Mouse (Mus musculus) liver, postnatal 0 days (tissue): ENCODE measurements around the gene Olfr743. TPM values are rescaled to one million over a fixed set of nuclear protein-coding genes. Genes with fewer than 3 reads are reported as not detected.
"Not testable (repeated sequence)": the region's sequence is repeated elsewhere in the genome, so short reads cannot be mapped to it uniquely, and the experiment has no call there.

Source experiments
- ATAC-seq: fragments of 200-750 bp; cut with Nextera tagmentation; 2 replicates; pipeline ENCODE4 v1.8.0; 2017; ENCODE audit warnings: mild to moderate bottlenecking, moderate library complexity
- DNase-seq: peaks from one replicate; pipeline ENCODE4 v3.0.0-alpha.2; 2016
- H3K27ac ChIP-seq: fragments of 300-500 bp; sonication (generic); 2 replicates; pipeline ENCODE4 v1.5.1; 2014; ENCODE audit warnings: antibody characterized with exemption, moderate library complexity, mild to moderate bottlenecking, low read depth
- H3K27me3 ChIP-seq: fragments of 300-500 bp; sonication (generic); 2 replicates; pipeline ENCODE4 v1.6.1; 2014; ENCODE audit warnings: low read length, control low read depth, mixed read lengths; ENCODE audit not compliant: insufficient read depth
- H3K36me3 ChIP-seq: fragments of 300-500 bp; sonication (generic); replicated peaks from 2 replicates; pipeline ENCODE4 v1.6.1; 2014; ENCODE audit warnings: mild to moderate bottlenecking, control low read depth, low read length, moderate library complexity, mixed read lengths; ENCODE audit not compliant: insufficient read depth
- H3K4me1 ChIP-seq: fragments of 300-500 bp; sonication (generic); 2 replicates; pipeline ENCODE4 v1.6.1; 2014; ENCODE audit warnings: antibody characterized with exemption, mild to moderate bottlenecking, control low read depth; ENCODE audit not compliant: insufficient read depth
- H3K4me2 ChIP-seq: fragments of 300-500 bp; sonication (generic); 2 replicates; pipeline ENCODE4 v1.6.1; 2014; ENCODE audit warnings: low read depth, mild to moderate bottlenecking, low read length, moderate library complexity, mixed read lengths
- H3K4me3 ChIP-seq: fragments of 300-500 bp; sonication (generic); 2 replicates; pipeline ENCODE4 v1.5.1; 2014; ENCODE audit warnings: low read depth, low read length
- H3K9ac ChIP-seq: fragments of 300-500 bp; sonication (generic); replicated peaks from 2 replicates; pipeline ENCODE4 v1.6.1; 2014; ENCODE audit warnings: mild to moderate bottlenecking, moderate library complexity
- H3K9me3 ChIP-seq: fragments of 300-500 bp; sonication (generic); 2 replicates; pipeline ENCODE4 v1.6.1; 2016; ENCODE audit warnings: mild to moderate bottlenecking, control low read depth, low read length, mixed read lengths
- CTCF ChIP-seq: sonication (generic); IDR thresholded peaks from 2 replicates; pipeline ENCODE4 v1.5.1; 2016; ENCODE audit warnings: antibody characterized with exemption, low read depth
- EP300 ChIP-seq: IDR thresholded peaks from 2 replicates; pipeline ENCODE4 v1.6.1; 2016; ENCODE audit warnings: antibody characterized with exemption, low read depth, mild to moderate bottlenecking
- WGBS: fragments of 180-500 bp; shearing (Covaris S2); extraction: QIAGEN DNeasy Blood & Tissue Kit; methylation state at CpG from one replicate; pipeline ENCODE4 v1.1.7; 2014; ENCODE audit not compliant: insufficient replicate concordance; 5-methylcytosine and 5-hydroxymethylcytosine counted together
- polyA plus RNA-seq: library from polyadenylated mRNA; unstranded; fragments of >200 nt; fragmentation: Nextera tagmentation; extraction: Ambion mirVana; gene quantifications from 2 replicates; pipeline ENCODE4 v1.2.1, GENCODE M21; 2015

The Olfr743 gene
- polyA plus RNA-seq: not detected in 2 replicates

DNA sequence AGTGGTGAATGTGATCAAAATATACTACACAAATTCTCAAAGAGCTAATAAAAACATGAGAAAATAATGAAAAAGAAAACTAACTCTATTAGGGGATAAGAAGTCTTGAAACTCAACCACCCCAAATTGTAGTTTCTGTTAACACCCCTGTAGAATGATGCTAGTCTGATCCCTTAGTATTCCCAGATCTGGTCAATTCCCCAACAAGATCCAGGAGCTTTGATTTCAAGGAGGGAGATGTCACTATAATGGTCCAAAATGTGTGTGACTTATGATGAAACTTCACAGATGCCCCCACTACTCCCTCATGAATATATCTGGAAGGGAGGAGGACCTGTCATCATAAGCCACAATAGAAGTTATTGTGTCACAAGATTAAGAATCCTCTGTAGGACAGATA is at the start of gene Olfr743:
Gene Olfr743, plus strand, starts transcription at position 301 of the 400 bp plus-strand sequence.
- no peaks in the 10 kb centered on the region for H3K27me3 ChIP-seq
- no peak within 1 kb of the TSS for H3K27ac ChIP-seq
- TF ChIP-seq EP300 (no peak), CTCF (no peak)
- DNase-seq: no peak
- ATAC-seq: no peak
- no peaks in the 10 kb centered on the region for H3K36me3 ChIP-seq
- H3K4me2 ChIP-seq: no peak within 1 kb of the TSS
- no peaks in the 10 kb centered on the region for H3K9me3 ChIP-seq
- H3K4me3 ChIP-seq: no peak within 1 kb of the TSS
- H3K4me1 ChIP-seq: no peaks in the 10 kb centered on the region
- no peak within 1 kb of the TSS for H3K9ac ChIP-seq

DNA sequence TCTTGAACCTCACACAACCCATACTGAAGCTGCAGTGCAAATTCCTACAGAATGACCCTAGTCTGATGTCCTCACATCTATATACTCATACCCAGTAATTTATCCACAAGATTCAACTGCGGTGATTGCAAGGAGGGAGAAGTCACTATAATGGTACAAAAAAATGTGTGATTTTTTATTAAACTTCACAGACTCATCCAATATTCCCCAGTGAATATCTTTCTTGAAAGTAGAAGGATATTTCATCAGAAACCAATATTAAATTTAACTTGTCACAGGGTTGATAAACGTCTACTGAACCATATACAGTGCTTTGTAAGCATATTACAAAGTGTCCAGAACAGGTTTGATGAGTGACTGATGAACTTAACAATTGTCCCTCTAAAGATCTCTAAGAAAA is 49.2 kb upstream of the Olfr743 start, which contains the start of gene Olfr741:
Gene Olfr741, plus strand, starts transcription at position 301 of the 400 bp plus-strand sequence.
- Histone ChIP-seq H3K9me3 (no peaks in the 10 kb centered on the region), H3K9ac (no peak within 1 kb of the TSS), H3K4me2 (no peak within 1 kb of the TSS), H3K27me3 (no peaks in the 10 kb centered on the region), H3K27ac (no peak within 1 kb of the TSS), H3K4me3 (no peak within 1 kb of the TSS), H3K4me1 (no peaks in the 10 kb centered on the region), H3K36me3 (no peaks in the 10 kb centered on the region)
- no peak for DNase-seq
- ATAC-seq: no peak
- no peak for TF ChIP-seq EP300
- WGBS: 60% methylated on average over 2 of the region's 2 CpGs

DNA sequence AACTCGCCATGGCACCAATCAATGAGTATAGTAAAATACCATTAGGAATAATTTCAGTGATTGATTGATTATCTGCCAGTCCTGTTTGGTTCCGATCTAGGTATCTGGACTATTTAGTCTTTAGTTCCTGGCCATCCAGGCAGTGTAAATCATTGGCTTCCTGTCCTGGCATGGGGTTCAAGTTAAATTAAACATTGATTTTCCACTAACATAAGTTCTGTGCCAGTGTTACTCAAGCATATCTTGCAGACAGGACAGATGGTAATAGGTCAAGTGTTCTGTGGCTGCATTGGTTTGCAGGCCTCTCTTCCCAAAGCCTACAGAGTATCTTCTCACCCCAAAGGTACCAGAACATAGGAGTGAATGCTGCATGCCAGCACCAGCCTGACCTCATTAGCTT is 43.2 kb upstream of the Olfr743 start:
- no peak overlapping the region for H3K27ac ChIP-seq
- DNase-seq: no peak
- H3K27me3 ChIP-seq: no peaks in the 10 kb centered on the region
- H3K36me3 ChIP-seq: no peaks in the 10 kb centered on the region
- no peak overlapping the region for H3K4me2 ChIP-seq
- no peak for TF ChIP-seq EP300
- TF ChIP-seq CTCF: no peak
- no peak overlapping the region for H3K4me3 ChIP-seq
- WGBS: 61% methylated on average over 2 of the region's 2 CpGs
- H3K4me1 ChIP-seq: no peaks in the 10 kb centered on the region
- no peak for ATAC-seq
- no peaks in the 10 kb centered on the region for H3K9me3 ChIP-seq
- H3K9ac ChIP-seq: no peak overlapping the region

DNA sequence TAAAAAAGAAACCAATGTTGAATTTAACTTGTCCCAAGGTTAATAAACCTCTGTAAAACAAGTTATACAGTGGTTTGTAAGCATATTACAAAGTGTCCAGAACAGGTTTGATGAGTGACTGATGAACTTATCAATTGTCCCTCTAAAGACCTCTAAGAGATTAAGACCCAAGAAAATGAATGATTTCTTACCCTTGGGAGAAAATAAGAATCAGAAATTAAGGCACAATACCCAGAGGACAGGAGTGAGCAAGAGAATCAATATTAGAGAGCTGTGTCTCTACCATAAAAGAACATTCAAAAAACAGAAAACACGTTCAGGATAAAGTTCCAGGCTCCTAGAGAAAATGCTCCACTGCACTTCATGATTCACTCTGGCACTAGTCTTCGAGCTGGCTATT is 18.3 kb upstream of the Olfr743 start, which contains the start of gene Olfr742:
Gene Olfr742, plus strand, starts transcription at position 301 of the 400 bp plus-strand sequence.
- no peak within 1 kb of the TSS for H3K4me3 ChIP-seq
- H3K9ac ChIP-seq: no peak within 1 kb of the TSS
- H3K9me3 ChIP-seq: no peaks in the 10 kb centered on the region
- H3K4me1 ChIP-seq: no peaks in the 10 kb centered on the region
- H3K27ac ChIP-seq: no peak within 1 kb of the TSS
- no peak within 1 kb of the TSS for H3K4me2 ChIP-seq
- 45% methylated on average over 2 of the region's 2 CpGs for WGBS
- TF ChIP-seq EP300 (no peak), CTCF (no peak)
- H3K36me3 ChIP-seq: no peaks in the 10 kb centered on the region
- DNase-seq (no peak), ATAC-seq (no peak)
- H3K27me3 ChIP-seq: no peaks in the 10 kb centered on the region

DNA sequence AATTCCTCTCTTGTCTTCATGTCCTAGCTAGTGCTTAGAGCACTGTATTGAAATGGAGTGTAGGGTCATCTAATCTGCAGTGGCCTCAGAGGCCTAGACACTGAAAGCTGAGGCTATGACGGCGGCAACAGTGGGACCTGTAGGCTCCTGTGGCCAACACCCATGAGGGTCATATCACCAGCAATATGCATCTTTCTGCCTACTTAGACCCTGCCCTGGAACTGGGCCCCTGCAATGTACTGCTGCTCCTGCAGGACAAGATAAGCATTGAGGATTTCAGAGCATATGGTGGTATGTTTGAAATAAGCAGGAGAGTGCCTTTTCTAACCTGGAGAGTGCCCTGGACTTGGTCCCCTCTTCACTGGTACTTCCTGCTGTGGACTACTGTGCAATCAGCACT is 31.1 kb downstream of the Olfr743 start:
- Histone ChIP-seq H3K9me3 (no peaks in the 10 kb centered on the region), H3K36me3 (no peaks in the 10 kb centered on the region), H3K9ac (no peak overlapping the region), H3K27me3 (no peaks in the 10 kb centered on the region), H3K27ac (no peak overlapping the region), H3K4me3 (no peak overlapping the region), H3K4me2 (no peak overlapping the region), H3K4me1 (no peaks in the 10 kb centered on the region)
- TF ChIP-seq EP300 (no peak), CTCF (no peak)
- ATAC-seq (no peak), DNase-seq (no peak)
- 90% methylated on average over 2 of the region's 2 CpGs for WGBS

DNA sequence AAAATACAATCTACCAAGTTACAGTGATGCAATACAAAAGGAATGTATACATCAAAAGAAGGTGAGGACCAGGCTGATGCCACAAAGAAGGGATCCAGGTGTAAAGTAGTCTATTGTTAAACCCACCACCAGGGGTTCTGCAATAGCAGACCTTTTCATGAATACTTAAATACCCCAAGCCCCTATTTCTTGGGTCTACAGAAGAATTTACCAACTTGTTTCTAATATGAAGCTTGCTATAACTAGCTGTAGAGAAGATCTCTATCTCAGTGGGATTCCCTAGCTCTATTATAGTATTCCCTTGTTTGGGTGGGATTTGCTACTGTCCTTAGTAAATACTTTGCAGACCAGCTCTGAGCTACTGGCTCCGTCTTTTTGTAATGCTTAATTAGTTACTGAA is 51.4 kb downstream of the Olfr743 start:
- WGBS: 69% methylated on average over 1 of the region's 1 CpGs
- ATAC-seq, H3K27me3 ChIP-seq, H3K9me3 ChIP-seq, H3K4me2 ChIP-seq, H3K4me3 ChIP-seq, H3K36me3 ChIP-seq, H3K4me1 ChIP-seq, DNase-seq, H3K27ac ChIP-seq, H3K9ac ChIP-seq: not testable (repeated sequence)

Other genes with a start within 250 kb of the Olfr743 start
- not detected in 2 replicates for gene Olfr732, start 237.6 kb upstream of the Olfr743 start, polyA plus RNA-seq
- not detected in 2 replicates for gene Olfr733, start 220.3 kb upstream of the Olfr743 start, polyA plus RNA-seq
- not detected in 2 replicates for gene Olfr734, start 195.1 kb upstream of the Olfr743 start, polyA plus RNA-seq
- 0.04 TPM in 1 of 2 replicates, not detected in the other for gene Olfr735, start 173.0 kb upstream of the Olfr743 start, polyA plus RNA-seq
- gene Tlr11, start 163.9 kb upstream of the Olfr743 start, polyA plus RNA-seq: 0.20 and 0.27 TPM in 2 replicates
- gene Olfr736, start 140.7 kb upstream of the Olfr743 start, polyA plus RNA-seq: not detected in 2 replicates
- gene Olfr738, start 114.3 kb upstream of the Olfr743 start, polyA plus RNA-seq: not detected in 2 replicates
- gene Olfr739, start 103.2 kb upstream of the Olfr743 start, polyA plus RNA-seq: not detected in 2 replicates
- not detected in 2 replicates for gene Olfr740, start 76.3 kb upstream of the Olfr743 start, polyA plus RNA-seq
- gene Olfr741, start 49.1 kb upstream of the Olfr743 start, polyA plus RNA-seq: not detected in 2 replicates
- gene Olfr742, start 18.2 kb upstream of the Olfr743 start, polyA plus RNA-seq: not detected in 2 replicates
- gene Olfr744, start 93.0 kb downstream of the Olfr743 start, polyA plus RNA-seq: not detected in 2 replicates
- not detected in 2 replicates for gene Olfr745, start 117.5 kb downstream of the Olfr743 start, polyA plus RNA-seq
- gene Olfr746, start 125.2 kb downstream of the Olfr743 start, polyA plus RNA-seq: not detected in 2 replicates
- not detected in 2 replicates for gene Olfr747, start 171.4 kb downstream of the Olfr743 start, polyA plus RNA-seq
- not detected in 2 replicates for gene Olfr748, start 185.5 kb downstream of the Olfr743 start, polyA plus RNA-seq
- not detected in 2 replicates for gene Olfr749, start 223.3 kb downstream of the Olfr743 start, polyA plus RNA-seq